Mouse (Mus musculus) liver, embryonic 12.5 days (tissue): ENCODE data around the gene Adgrg3. TPM values are rescaled to one million over a fixed set of nuclear protein-coding genes. Genes with fewer than 3 reads are reported as not detected.

Experiments used
- ATAC-seq: fragments of 200-750 bp; cut with Nextera tagmentation; 2 replicates; pipeline ENCODE4 v1.8.0; 2017; ENCODE audit warnings: moderate number of reproducible peaks, mild to moderate bottlenecking, moderate library complexity
- H3K27ac ChIP-seq: fragments of 300-500 bp; sonication (generic); 2 replicates; pipeline ENCODE4 v1.5.1; 2016; ENCODE audit warnings: mild to moderate bottlenecking
- H3K27me3 ChIP-seq: fragments of 300-500 bp; sonication (generic); replicated peaks from 2 replicates; pipeline ENCODE4 v1.6.1; 2016; ENCODE audit warnings: mild to moderate bottlenecking, moderate library complexity
- H3K36me3 ChIP-seq: fragments of 300-500 bp; sonication (generic); 2 replicates; pipeline ENCODE4 v1.6.1; 2016; ENCODE audit warnings: mild to moderate bottlenecking, moderate library complexity
- H3K4me1 ChIP-seq: fragments of 300-500 bp; sonication (generic); 2 replicates; pipeline ENCODE4 v1.6.1; 2016
- H3K4me2 ChIP-seq: fragments of 300-500 bp; sonication (generic); 2 replicates; pipeline ENCODE4 v1.6.1; 2016; ENCODE audit warnings: mild to moderate bottlenecking, moderate library complexity
- H3K4me3 ChIP-seq: fragments of 300-500 bp; sonication (generic); 2 replicates; pipeline ENCODE4 v1.5.1; 2016; ENCODE audit warnings: mild to moderate bottlenecking, moderate library complexity
- H3K9ac ChIP-seq: fragments of 300-500 bp; sonication (generic); 2 replicates; pipeline ENCODE4 v1.6.1; 2016; ENCODE audit warnings: mild to moderate bottlenecking, moderate library complexity
- H3K9me3 ChIP-seq: fragments of 300-500 bp; sonication (generic); replicated peaks from 2 replicates; pipeline ENCODE4 v1.6.1; 2016; ENCODE audit warnings: mild to moderate bottlenecking, moderate library complexity
- WGBS: fragments of 180-500 bp; shearing (Covaris S2); methylation state at CpG from one replicate; pipeline ENCODE4 v1.1.7; 2016; ENCODE audit not compliant: insufficient replicate concordance; 5-methylcytosine and 5-hydroxymethylcytosine counted together
- polyA plus RNA-seq: library from polyadenylated mRNA; unstranded; fragments of >200 nt; fragmentation: Nextera tagmentation; extraction: Ambion mirVana; gene quantifications from 2 replicates; pipeline ENCODE4 v1.2.1, GENCODE M21; 2016

Adgrg3 gene
- polyA plus RNA-seq, 1 experiment from 2014 or later = 8.7 TPM

- Histone ChIP-seq H3K27ac (no peak overlapping the region), H3K4me2 (no peak overlapping the region), H3K27me3 (no peaks in the 10 kb centered on the region), H3K36me3 (no peaks in the 10 kb centered on the region), H3K9ac (no peak overlapping the region), H3K4me3 (no peak overlapping the region), H3K4me1 (0 out of 2 replicates have a peak, but pooled peaks cover 4% of the 10 kb centered on the region), H3K9me3 (no peaks in the 10 kb centered on the region)
- WGBS = 45% methylated on average over 7 of the region's 7 CpGs
- ATAC-seq = no peak
Observed at GRCm38 (mm10) chr8:95037106-95037925, 19.8 kb downstream of the Adgrg3 start.

- 59% methylated on average over 6 of the region's 6 CpGs for WGBS
- Histone ChIP-seq H3K4me2 (peak overlapping the region; percentile 2; the same call in 1 of the 2 replicates), H3K9ac (no peak overlapping the region), H3K36me3 (no peaks in the 10 kb centered on the region), H3K9me3 (no peaks in the 10 kb centered on the region), H3K4me1 (peaks cover 16% of the 10 kb centered on the region), H3K4me3 (no peak overlapping the region), H3K27me3 (no peaks in the 10 kb centered on the region), H3K27ac (peak overlapping the region; percentile 73)
- peak; percentile 57 for ATAC-seq
Observed at GRCm38 (mm10) chr8:95041883-95042784, 24.6 kb downstream of the Adgrg3 start.

GRCm38 (mm10) chr8:95044811-95045210, 27.3 kb downstream of the Adgrg3 start:
- 55% methylated on average over 4 of the region's 4 CpGs for WGBS
- H3K4me1 ChIP-seq = peaks cover 22% of the 10 kb centered on the region

GRCm38 (mm10) chr8:95046982-95047381, 29.5 kb downstream of the Adgrg3 start:
- WGBS = 21% methylated on average over 3 of the region's 3 CpGs
- no peaks in the 10 kb centered on the region for H3K27me3 ChIP-seq
- H3K9me3 ChIP-seq = no peaks in the 10 kb centered on the region
- no peak overlapping the region for H3K4me3 ChIP-seq
- ATAC-seq = peak; percentile 47
- no peak overlapping the region for H3K4me2 ChIP-seq
- no peak overlapping the region for H3K27ac ChIP-seq
- no peaks in the 10 kb centered on the region for H3K36me3 ChIP-seq
- H3K4me1 ChIP-seq = peaks cover 22% of the 10 kb centered on the region
- no peak overlapping the region for H3K9ac ChIP-seq

More at GRCm38 (mm10) chr8:95044811-95045210, 27.3 kb downstream of the Adgrg3 start:
- Histone ChIP-seq H3K4me3 (no peak overlapping the region), H3K9ac (no peak overlapping the region), H3K4me2 (no peak overlapping the region), H3K27ac (no peak overlapping the region), H3K27me3 (no peaks in the 10 kb centered on the region), H3K9me3 (no peaks in the 10 kb centered on the region), H3K36me3 (no peaks in the 10 kb centered on the region)
- ATAC-seq = no peak

- no peaks in the 10 kb centered on the region for H3K27me3 ChIP-seq
- 58% methylated on average over 6 of the region's 6 CpGs for WGBS
- no peak overlapping the region for H3K4me2 ChIP-seq
- no peak overlapping the region for H3K4me3 ChIP-seq
- no peak for ATAC-seq
- H3K9me3 ChIP-seq = no peaks in the 10 kb centered on the region
- H3K27ac ChIP-seq = peak overlapping the region; percentile 66; the same call in 1 of the 2 replicates
- no peak overlapping the region for H3K9ac ChIP-seq
- peaks cover 22% of the 10 kb centered on the region for H3K4me1 ChIP-seq
- no peaks in the 10 kb centered on the region for H3K36me3 ChIP-seq
Observed at GRCm38 (mm10) chr8:95047884-95048680, 30.6 kb downstream of the Adgrg3 start.

GRCm38 (mm10) chr8:95049636-95050035, 32.1 kb downstream of the Adgrg3 start:
- H3K9me3 ChIP-seq = no peaks in the 10 kb centered on the region
- no peak overlapping the region for H3K4me3 ChIP-seq
- no peaks in the 10 kb centered on the region for H3K27me3 ChIP-seq
- no peak overlapping the region for H3K27ac ChIP-seq
- no peak overlapping the region for H3K9ac ChIP-seq
- no peak for ATAC-seq
- WGBS = 34% methylated on average over 2 of the region's 2 CpGs
- H3K36me3 ChIP-seq = no peaks in the 10 kb centered on the region
- H3K4me1 ChIP-seq = peaks cover 27% of the 10 kb centered on the region
- H3K4me2 ChIP-seq = no peak overlapping the region

- Histone ChIP-seq H3K4me1 (peaks cover 49% of the 10 kb centered on the region), H3K27me3 (no peaks in the 10 kb centered on the region), H3K9ac (no peak overlapping the region), H3K9me3 (no peaks in the 10 kb centered on the region), H3K4me2 (no peak overlapping the region; the same call in 1 of the 2 replicates), H3K27ac (no peak overlapping the region), H3K4me3 (no peak overlapping the region), H3K36me3 (no peaks in the 10 kb centered on the region)
- ATAC-seq = peak; percentile 30
- WGBS = 44% methylated on average over 6 of the region's 6 CpGs
Observed at GRCm38 (mm10) chr8:95054438-95054837, 36.9 kb downstream of the Adgrg3 start.

GRCm38 (mm10) chr8:95054927-95055510, 37.5 kb downstream of the Adgrg3 start, which contains the start of gene Drc7:
Gene Drc7, plus strand, starts transcription at chr8:95055103.
- Histone ChIP-seq H3K36me3 (no peaks in the 10 kb centered on the region), H3K9ac (no peak within 1 kb of the TSS), H3K4me1 (peaks cover 54% of the 10 kb centered on the region), H3K4me3 (no peak within 1 kb of the TSS), H3K27me3 (no peaks in the 10 kb centered on the region), H3K27ac (no peak within 1 kb of the TSS), H3K4me2 (no peak within 1 kb of the TSS; the same call in 1 of the 2 replicates), H3K9me3 (no peaks in the 10 kb centered on the region)
- peak; percentile 38 for ATAC-seq
- WGBS = 27% methylated on average over 2 of the region's 2 CpGs

- Histone ChIP-seq H3K4me3 (no peak overlapping the region), H3K4me2 (peak overlapping the region; percentile 40), H3K9me3 (no peaks in the 10 kb centered on the region), H3K9ac (no peak overlapping the region; the same call in 1 of the 2 replicates), H3K27me3 (no peaks in the 10 kb centered on the region), H3K27ac (peak overlapping the region; percentile 22; the same call in 1 of the 2 replicates), H3K36me3 (no peaks in the 10 kb centered on the region), H3K4me1 (peaks cover 59% of the 10 kb centered on the region)
- WGBS = 39% methylated on average over 5 of the region's 5 CpGs
- ATAC-seq = peak; percentile 83
Observed at GRCm38 (mm10) chr8:95056414-95056813, 38.9 kb downstream of the Adgrg3 start.

- no peaks in the 10 kb centered on the region for H3K36me3 ChIP-seq
- WGBS = 23% methylated on average over 6 of the region's 6 CpGs
- H3K27me3 ChIP-seq = no peaks in the 10 kb centered on the region
- H3K9me3 ChIP-seq = no peaks in the 10 kb centered on the region
- no peak overlapping the region for H3K4me3 ChIP-seq
- no peak for ATAC-seq
- no peak overlapping the region for H3K9ac ChIP-seq
- H3K27ac ChIP-seq = no peak overlapping the region
- H3K4me2 ChIP-seq = no peak overlapping the region
- peaks cover 59% of the 10 kb centered on the region for H3K4me1 ChIP-seq
Observed at GRCm38 (mm10) chr8:95058661-95059060, 41.2 kb downstream of the Adgrg3 start.
